21 mouse cellular contexts compared by ENCODE assay signal in the genomic region with DNA sequence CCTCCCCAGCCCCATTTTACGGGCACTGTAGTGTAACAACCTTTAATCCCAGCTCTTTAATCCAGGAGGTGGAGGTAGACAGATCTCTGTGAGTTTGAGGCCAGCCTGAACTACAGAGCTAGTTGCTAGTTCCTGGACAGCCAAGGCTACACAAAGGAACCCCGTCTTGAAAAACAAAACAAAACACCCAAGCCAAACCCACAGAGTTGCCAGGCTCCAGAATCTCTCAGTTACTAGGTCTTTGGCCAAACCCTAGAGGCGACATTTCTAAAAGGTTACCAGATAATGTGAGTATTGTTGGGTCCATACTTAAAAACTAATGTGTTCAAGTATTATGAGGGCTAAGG. TPM values are rescaled to one million over a fixed set of nuclear protein-coding genes. Genes with fewer than 3 reads are reported as not detected.
DNase-seq lines count a peak whose midpoint lies in the region; ATAC-seq lines count a peak whose summit lies in the region.
"Had no signal": no experiment of that assay in that cellular context is flagged by ENCODE, and none has a peak within 500 bp of the region (broad histone marks: within the 10 kb centered on the region; RNA-seq: fewer than 3 reads in every experiment).

No protein-coding gene starts in this region.

- H3K4me3 ChIP-seq in lung, embryonic 15.5 days = no peak overlapping the region
- H3K4me3 ChIP-seq: embryonic facial prominence, embryonic 10.5 days; forebrain, embryonic 13.5 days; heart, embryonic 15.5 days; hindbrain, embryonic 13.5 days had no signal

- no peaks in the 10 kb centered on the region for H3K9me3 ChIP-seq in lung, embryonic 15.5 days
- H3K9me3 ChIP-seq: embryonic facial prominence, embryonic 10.5 days; forebrain, embryonic 13.5 days; heart, embryonic 15.5 days; hindbrain, embryonic 13.5 days had no signal

- no peaks in the 10 kb centered on the region for H3K27me3 ChIP-seq in lung, embryonic 15.5 days
- H3K27me3 ChIP-seq: forebrain, embryonic 13.5 days; heart, embryonic 15.5 days; hindbrain, embryonic 13.5 days had no signal

- 0 out of 2 replicates have a peak overlapping the region, but pooled peaks have one; percentile 4 for H3K27ac ChIP-seq in lung, embryonic 15.5 days
- H3K27ac ChIP-seq: embryonic facial prominence, embryonic 10.5 days had no signal

- 50% methylated on average over 3 of the region's 3 CpGs for WGBS in lung, embryonic 15.5 days

- H3K9ac ChIP-seq in lung, embryonic 15.5 days = no peak overlapping the region
- H3K9ac ChIP-seq: forebrain, embryonic 13.5 days; forebrain, postnatal 0 days; heart, embryonic 15.5 days; hindbrain, embryonic 13.5 days had no signal

- peaks cover 51% of the 10 kb centered on the region for H3K4me1 ChIP-seq in lung, embryonic 15.5 days

- peak; percentile 54 for DNase-seq in heart, adult 11 months
- DNase-seq in heart, adult 8-10 months (ENCODE audit: low spot score) = no peak
- no peak for DNase-seq in lung, postnatal 4 days
- peak; percentile 45 for DNase-seq in 3T3-L1 (ENCODE audit: low read depth, low spot score)
- DNase-seq in adipocyte (ENCODE audit: low spot score) = peak; percentile 63
- no peak for DNase-seq in urinary bladder, postnatal 14 days (ENCODE audit: low spot score)
- DNase-seq in right cerebral cortex, adult 2 months (ENCODE audit: low spot score in 2 of 2) = no peak
- DNase-seq: adrenal gland, postnatal 10 days; forebrain, postnatal 0 days; gastrocnemius, postnatal 36 days; heart, adult 18-20 months; heart, postnatal 14 days had no signal

- no peak for ATAC-seq in lung, embryonic 15.5 days (ENCODE audit: borderline replicate concordance, extremely low read depth, low FRiP score, low TSS enrichment)
- ATAC-seq: forebrain, postnatal 0 days; hindbrain, postnatal 0 days had no signal

- no peak overlapping the region for H3K4me2 ChIP-seq in lung, embryonic 15.5 days
- H3K4me2 ChIP-seq: forebrain, embryonic 13.5 days; heart, embryonic 11.5 days; heart, embryonic 15.5 days; hindbrain, embryonic 13.5 days had no signal

- no peaks in the 10 kb centered on the region for H3K36me3 ChIP-seq in lung, embryonic 15.5 days
- H3K36me3 ChIP-seq: embryonic facial prominence, embryonic 10.5 days; heart, embryonic 15.5 days; hindbrain, embryonic 13.5 days had no signal

RNA-seq across cellular contexts. Expression of gene Stxbp3, which starts 16.8 kb away (rescaled TPM):
- 10 to 100 TPM; 16.7 to 27.6 (median 21.9) TPM for total RNA-seq in heart, adult 8-10 months (2022)
- 38.8 and 43.1 TPM in 2 replicates for polyA plus RNA-seq in lung, embryonic 15.5 days (2015; fragmentation: Nextera tagmentation; extraction: Ambion mirVana)

RNA-seq across cellular contexts. Expression of gene Fndc7, which starts 32.7 kb away (rescaled TPM):
- under 1 TPM in 1 of 4 experiments, not detected in 3; 0.06 TPM for total RNA-seq in heart, adult 8-10 months (2022)
- polyA plus RNA-seq in lung, embryonic 15.5 days (2015; fragmentation: Nextera tagmentation; extraction: Ambion mirVana) = 0.23 and 0.42 TPM in 2 replicates
- total RNA-seq: gastrocnemius, adult 8-10 months; hematopoietic stem cell, adult 5-6 weeks had no signal
- polyA plus RNA-seq: forebrain, embryonic 13.5 days; forebrain, postnatal 0 days; heart, embryonic 11.5 days had no signal

RNA-seq across cellular contexts. Expression of gene Prpf38b, which starts 54.4 kb away (rescaled TPM):
- total RNA-seq in heart, adult 8-10 months (2022) = 10 to 100 TPM; 14.1 to 18.6 (median 17.4) TPM
- polyA plus RNA-seq in lung, embryonic 15.5 days (2015; fragmentation: Nextera tagmentation; extraction: Ambion mirVana) = 73.4 and 81.9 TPM in 2 replicates

Comparison
In these comparisons a context has a peak if more than half of its experiments do, and no peak if none do; other contexts are left out.
1. DNase-seq: peak in heart, adult 11 months (single experiment), 3T3-L1 (single experiment) and adipocyte (single experiment); none in heart, adult 8-10 months (single experiment), lung, postnatal 4 days (0 of 2), urinary bladder, postnatal 14 days (single experiment) and right cerebral cortex, adult 2 months (0 of 2).